Mouse (Mus musculus) naive thymus-derived CD4-positive, alpha-beta T cell, adult 5 months (primary cell): ENCODE measurements around the gene Gm2016. TPM values are rescaled to one million over a fixed set of nuclear protein-coding genes. Genes with fewer than 3 reads are reported as not detected.

Source experiments
- polyA plus RNA-seq: library from polyadenylated mRNA; unstranded; fragments of 100-300 nt; shearing (Covaris generic); gene quantifications from one replicate; pipeline ENCODE4 v1.2.1, GENCODE M21; 2017

The Gm2016 gene
- polyA plus RNA-seq, result not detected

GRCm38 (mm10) chr12:87873772-87874171 is at the start of gene Gm2016:
Gene Gm2016 (plus strand): TSS chr12:87874072.

GRCm38 (mm10) chr12:87842239-87842638 is 31.6 kb upstream of the Gm2016 start, which contains the start of gene Gm2001:
Gene Gm2001 (minus strand): TSS chr12:87842339.

GRCm38 (mm10) chr12:87895070-87895469 is 21.2 kb downstream of the Gm2016 start, which contains the start of gene Gm2022:
Gene Gm2022 (plus strand): TSS chr12:87895370.

GRCm38 (mm10) chr12:87919721-87920120 is 45.8 kb downstream of the Gm2016 start, which contains the start of gene Gm2035:
Gene Gm2035 (minus strand): TSS chr12:87919857.

Other genes with a start within 250 kb of the Gm2016 start
- not detected for gene Gm16381, start 229.5 kb upstream of the Gm2016 start, polyA plus RNA-seq
- not detected for gene Gm21319, start 98.3 kb upstream of the Gm2016 start, polyA plus RNA-seq
- not detected for gene Gm21936, start 78.6 kb upstream of the Gm2016 start, polyA plus RNA-seq
- not detected for gene BB287469, start 57.5 kb upstream of the Gm2016 start, polyA plus RNA-seq
- gene Gm2001, start 31.7 kb upstream of the Gm2016 start, polyA plus RNA-seq, result not detected
- gene Gm2022, start 21.3 kb downstream of the Gm2016 start, polyA plus RNA-seq, result not detected
- not detected for gene Gm2035, start 45.8 kb downstream of the Gm2016 start, polyA plus RNA-seq
- not detected for gene Gm2042, start 80.0 kb downstream of the Gm2016 start, polyA plus RNA-seq
- not detected for gene Gm2075, start 137.8 kb downstream of the Gm2016 start, polyA plus RNA-seq
- not detected for gene Gm6803, start 144.7 kb downstream of the Gm2016 start, polyA plus RNA-seq
- not detected for gene Gm2056, start 152.9 kb downstream of the Gm2016 start, polyA plus RNA-seq
- not detected for gene Gm16368, start 209.6 kb downstream of the Gm2016 start, polyA plus RNA-seq